Mouse (Mus musculus) kidney, postnatal 0 days (tissue): ENCODE data around the gene Dlk1. TPM values are rescaled to one million over a fixed set of nuclear protein-coding genes. Genes with fewer than 3 reads are reported as not detected.
A peak's percentile ranks its signal among the peaks of the same experiment; 100 is the strongest.

Experiments used
- ATAC-seq: fragments of 200-750 bp; cut with Nextera tagmentation; replicated peaks from 2 replicates; pipeline ENCODE4 v1.8.0; 2017; ENCODE audit warnings: low read depth, moderate number of reproducible peaks, moderate TSS enrichment, moderate library complexity; ENCODE audit not compliant: low FRiP score
- DNase-seq: peaks from one replicate; pipeline ENCODE4 v3.0.0-alpha.2; 2016; ENCODE audit warnings: low spot score
- H3K27ac ChIP-seq: fragments of 300-500 bp; sonication (generic); 2 replicates; pipeline ENCODE4 v1.5.1; 2014; ENCODE audit warnings: mild to moderate bottlenecking
- H3K27me3 ChIP-seq: fragments of 300-500 bp; sonication (generic); 2 replicates; pipeline ENCODE4 v1.6.1; 2014; ENCODE audit warnings: low read length, mixed read lengths; ENCODE audit not compliant: insufficient read depth
- H3K36me3 ChIP-seq: fragments of 300-500 bp; sonication (generic); 2 replicates; pipeline ENCODE4 v1.6.1; 2014; ENCODE audit warnings: low read length, mixed read lengths; ENCODE audit not compliant: insufficient read depth
- H3K4me1 ChIP-seq: fragments of 300-500 bp; sonication (generic); replicated peaks from 2 replicates; pipeline ENCODE4 v1.6.1; 2014; ENCODE audit warnings: antibody characterized with exemption, low read length, mixed read lengths; ENCODE audit not compliant: insufficient read depth
- H3K4me2 ChIP-seq: fragments of 300-500 bp; sonication (generic); 2 replicates; pipeline ENCODE4 v1.6.1; 2014; ENCODE audit warnings: mild to moderate bottlenecking, low read length, moderate library complexity, mixed read lengths
- H3K4me3 ChIP-seq: fragments of 300-500 bp; sonication (generic); replicated peaks from 2 replicates; pipeline ENCODE4 v1.5.1; 2014; ENCODE audit warnings: low read depth, low read length
- H3K9ac ChIP-seq: fragments of 300-500 bp; sonication (generic); 2 replicates; pipeline ENCODE4 v1.6.1; 2014; ENCODE audit warnings: low read depth, low read length
- H3K9me3 ChIP-seq: fragments of 300-500 bp; sonication (generic); replicated peaks from 2 replicates; pipeline ENCODE4 v1.6.1; 2016; ENCODE audit warnings: low read length, inconsistent platforms, mixed read lengths
- CTCF ChIP-seq: IDR thresholded peaks from 2 replicates; pipeline ENCODE4 v1.5.1; 2016; ENCODE audit warnings: antibody characterized with exemption, low read depth, mild to moderate bottlenecking, moderate library complexity
- WGBS: fragments of 180-500 bp; shearing (Covaris S2); extraction: QIAGEN DNeasy Blood & Tissue Kit; methylation state at CpG from one replicate; pipeline ENCODE4 v1.1.7; 2014; 5-methylcytosine and 5-hydroxymethylcytosine counted together
- polyA plus RNA-seq: library from polyadenylated mRNA; unstranded; fragments of >200 nt; fragmentation: Nextera tagmentation; extraction: Ambion mirVana; gene quantifications from 2 replicates; pipeline ENCODE4 v1.2.1, GENCODE M21; 2015

Gene Dlk1
- polyA plus RNA-seq, 1 experiment from 2014 or later: 31.1 TPM

- no peaks in the 10 kb centered on the region for H3K9me3 ChIP-seq
- H3K36me3 ChIP-seq: no peaks in the 10 kb centered on the region
- no peak for DNase-seq
- no peak overlapping the region for H3K9ac ChIP-seq
- H3K4me3 ChIP-seq: no peak overlapping the region
- WGBS: 38% methylated on average over 5 of the region's 5 CpGs
- H3K4me2 ChIP-seq: no peak overlapping the region
- H3K4me1 ChIP-seq: peaks cover 7% of the 10 kb centered on the region
- 0 out of 2 replicates have a peak, but pooled peaks cover 3% of the 10 kb centered on the region for H3K27me3 ChIP-seq
- TF ChIP-seq CTCF: no peak
- H3K27ac ChIP-seq: no peak overlapping the region
- ATAC-seq: no peak
These were observed 7.6 kb upstream of the Dlk1 start for GRCm38 (mm10) chr12:109444999-109445398.

- Histone ChIP-seq H3K4me2 (peak overlapping the region; percentile 37), H3K4me1 (peaks cover 10% of the 10 kb centered on the region), H3K9me3 (no peaks in the 10 kb centered on the region), H3K4me3 (no peak overlapping the region), H3K27ac (no peak overlapping the region), H3K36me3 (no peaks in the 10 kb centered on the region), H3K9ac (no peak overlapping the region), H3K27me3 (0 out of 2 replicates have a peak, but pooled peaks cover 6% of the 10 kb centered on the region)
- DNase-seq: peak; percentile 67
- 18% methylated on average over 19 of the region's 19 CpGs for WGBS
- no peak; the same call in 1 of the 2 replicates for ATAC-seq
- TF ChIP-seq CTCF: no peak
These were observed 7.0 kb upstream of the Dlk1 start for GRCm38 (mm10) chr12:109445499-109446235.

- DNase-seq (no peak), ATAC-seq (no peak)
- no peak overlapping the region for H3K4me3 ChIP-seq
- H3K4me2 ChIP-seq: peak overlapping the region; percentile 37
- no peaks in the 10 kb centered on the region for H3K36me3 ChIP-seq
- H3K9ac ChIP-seq: no peak overlapping the region
- H3K4me1 ChIP-seq: peaks cover 12% of the 10 kb centered on the region
- H3K27ac ChIP-seq: no peak overlapping the region
- peak; percentile 45; the same call in 1 of the 2 replicates for TF ChIP-seq CTCF
- WGBS: 16% methylated on average over 18 of the region's 18 CpGs
- peaks cover 7% of the 10 kb centered on the region; the same call in 1 of the 2 replicates for H3K27me3 ChIP-seq
- H3K9me3 ChIP-seq: no peaks in the 10 kb centered on the region
These were observed 6.2 kb upstream of the Dlk1 start for GRCm38 (mm10) chr12:109446236-109446941.

- H3K4me3 ChIP-seq: peak overlapping the region; percentile 27
- peaks cover 37% of the 10 kb centered on the region for H3K27me3 ChIP-seq
- peaks cover 19% of the 10 kb centered on the region for H3K4me1 ChIP-seq
- no peaks in the 10 kb centered on the region for H3K9me3 ChIP-seq
- no peak for TF ChIP-seq CTCF
- H3K9ac ChIP-seq: no peak overlapping the region
- DNase-seq (peak; percentile 25), ATAC-seq (0 out of 2 replicates have a peak, but pooled peaks have one; percentile 34)
- 3% methylated on average over 29 of the region's 30 CpGs for WGBS
- peak overlapping the region; percentile 60 for H3K4me2 ChIP-seq
- no peak overlapping the region for H3K27ac ChIP-seq
- H3K36me3 ChIP-seq: no peaks in the 10 kb centered on the region
These were observed 2.9 kb upstream of the Dlk1 start for GRCm38 (mm10) chr12:109449421-109450411.

GRCm38 (mm10) chr12:109453065-109453997 lies 708 bp downstream of the Dlk1 start:
- H3K9me3 ChIP-seq: no peaks in the 10 kb centered on the region
- H3K27ac ChIP-seq: no peak overlapping the region
- DNase-seq: no peak
- peaks cover 19% of the 10 kb centered on the region for H3K4me1 ChIP-seq
- no peaks in the 10 kb centered on the region for H3K36me3 ChIP-seq
- peak overlapping the region; percentile 31 for H3K4me3 ChIP-seq
- H3K27me3 ChIP-seq: peaks cover 40% of the 10 kb centered on the region
- peak; percentile 21; the same call in 1 of the 2 replicates for ATAC-seq
- H3K9ac ChIP-seq: 0 out of 2 replicates have a peak overlapping the region, but pooled peaks have one; percentile 27
- peak overlapping the region; percentile 63 for H3K4me2 ChIP-seq
- 1% methylated on average over 84 of the region's 96 CpGs for WGBS
- TF ChIP-seq CTCF: no peak
